Mouse (Mus musculus): ENCODE data around the gene Pigu.

Pigu gene

GRCm38 (mm10) chr2:155236362-155236992 is 120.8 kb downstream of the Pigu start, which contains the start of gene Dynlrb1:
Gene Dynlrb1, plus strand, starts transcription at chr2:155236533.
- peak; percentile 97 for DNase-seq (ENCODE audit: low spot score)

GRCm38 (mm10) chr2:155235746-155236361 is 121.4 kb downstream of the Pigu start:
- no peak for DNase-seq (ENCODE audit: low spot score)
